Mouse (Mus musculus) myocyte (in vitro differentiated cells): ENCODE data around the gene Gm28539.

ENCODE experiments used
- E2F4 ChIP-seq: IDR thresholded peaks from one replicate; pipeline ENCODE4 v1.6.1; 2011; ENCODE audit warnings: mild to moderate bottlenecking, control low read depth, moderate library complexity; ENCODE audit not compliant: insufficient read depth
- MAX ChIP-seq: IDR thresholded peaks from one replicate; pipeline ENCODE4 v1.6.1; 2011; ENCODE audit warnings: low read depth, mild to moderate bottlenecking, control low read depth
- MYOD1 ChIP-seq, 3 experiments: IDR thresholded peaks; one replicate each; pipeline ENCODE4 v1.6.1; 2011; ENCODE audit warnings: control low read depth in 2 of 3, low read depth in 2 of 3, mild to moderate bottlenecking in 2 of 3, moderate library complexity in 1 of 3; ENCODE audit not compliant: insufficient read length in 2 of 3, control insufficient read depth in 1 of 3
- MYOG ChIP-seq, 3 experiments: IDR thresholded peaks; one replicate each; pipeline ENCODE4 v1.6.1; 2011; ENCODE audit warnings: control low read depth in 2 of 3, low read depth in 2 of 3, mild to moderate bottlenecking in 2 of 3; ENCODE audit not compliant: insufficient read length in 2 of 3, control insufficient read depth in 1 of 3, insufficient read depth in 1 of 3
- POLR2A ChIP-seq: IDR thresholded peaks from one replicate; pipeline ENCODE4 v1.6.1; 2011; ENCODE audit warnings: low read depth, mild to moderate bottlenecking, control low read depth, moderate library complexity; ENCODE audit not compliant: insufficient read length
- POLR2AphosphoS2 ChIP-seq: IDR thresholded peaks from one replicate; pipeline ENCODE4 v1.6.1; 2011; ENCODE audit warnings: low read depth, control low read depth; ENCODE audit not compliant: insufficient read length
- TCF12 ChIP-seq: IDR thresholded peaks from one replicate; pipeline ENCODE4 v1.6.1; 2011; ENCODE audit warnings: mild to moderate bottlenecking, control low read depth; ENCODE audit not compliant: poor library complexity, insufficient read depth, severe bottlenecking
- TCF3 ChIP-seq: IDR thresholded peaks from one replicate; pipeline ENCODE4 v1.6.1; 2011; ENCODE audit warnings: low read depth, control low read depth; ENCODE audit not compliant: insufficient read length
- USF1 ChIP-seq: IDR thresholded peaks from one replicate; pipeline ENCODE4 v1.6.1; 2011; ENCODE audit warnings: low read depth, mild to moderate bottlenecking, control low read depth, moderate library complexity

DNA sequence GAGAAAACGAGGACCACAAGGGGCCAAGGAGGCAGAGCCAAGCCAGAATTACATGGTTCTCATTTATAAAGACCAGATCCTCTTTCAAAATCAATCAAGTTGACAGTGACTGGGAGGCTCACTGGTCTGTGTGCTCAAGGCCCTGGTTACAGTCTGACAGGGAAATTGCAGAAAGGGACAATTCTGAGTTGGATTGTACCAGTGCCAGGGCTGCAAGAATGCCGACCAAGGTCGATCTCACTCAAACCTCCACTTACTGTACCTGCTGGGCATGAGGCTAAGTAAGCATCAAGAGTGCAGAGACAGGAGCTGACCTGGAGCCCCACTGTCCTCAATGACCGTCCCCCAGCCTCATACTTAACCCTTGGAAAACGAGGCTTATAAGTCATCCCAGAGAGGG, 38.2 kb upstream of the Gm28539 start:
- no peak for TF ChIP-seq TCF3
- no peak for TF ChIP-seq POLR2A
- no peak for TF ChIP-seq MAX
- no peak for TF ChIP-seq USF1
- TF ChIP-seq E2F4 = no peak
- no peak for TF ChIP-seq POLR2AphosphoS2
- no peak for TF ChIP-seq MYOD1 (IDR thresholded peaks at IDR 0.05; ENCODE audit: control insufficient read depth in 1 of 3, insufficient read length in 2 of 3, low read depth in 2 of 3)
- TF ChIP-seq TCF12 = no peak
- TF ChIP-seq MYOG (IDR thresholded peaks at IDR 0.05; ENCODE audit: control insufficient read depth in 1 of 3, insufficient read depth in 1 of 3, insufficient read length in 2 of 3, low read depth in 2 of 3) = no peak
